Mouse (Mus musculus): ENCODE data around the gene Tmem91. TPM values are rescaled to one million over a fixed set of nuclear protein-coding genes. Genes with fewer than 3 reads are reported as not detected.

Gene Tmem91
- polyA plus RNA-seq, 1 experiment from 2014 or later = 2.5 TPM

- H3K36me3 ChIP-seq (ENCODE audit: control insufficient read depth, insufficient read depth, low read length) = peaks cover 46% of the 10 kb centered on the region
- no peak overlapping the region for H3K27ac ChIP-seq (ENCODE audit: low read depth, low read length)
- H3K4me2 ChIP-seq (replicated peaks; ENCODE audit: low read depth, low read length) = no peak overlapping the region
- H3K9ac ChIP-seq (ENCODE audit: low read depth, low read length) = no peak overlapping the region
- H3K4me3 ChIP-seq (ENCODE audit: low read length) = no peak overlapping the region
- 92% methylated on average over 5 of the region's 5 CpGs for WGBS
- 0 out of 2 replicates have a peak, but pooled peaks cover 9% of the 10 kb centered on the region for H3K4me1 ChIP-seq (ENCODE audit: control insufficient read depth, insufficient read depth, low read length)
- ATAC-seq (ENCODE audit: low FRiP score, low TSS enrichment) = no peak
- H3K9me3 ChIP-seq (ENCODE audit: control insufficient read depth, low read length) = no peaks in the 10 kb centered on the region
- no peaks in the 10 kb centered on the region for H3K27me3 ChIP-seq (ENCODE audit: control insufficient read depth, insufficient read depth, low read length)
Measured at GRCm38 (mm10) chr7:25632679-25633078, 42.3 kb downstream of the Tmem91 start.

GRCm38 (mm10) chr7:25628323-25628620 is 46.7 kb downstream of the Tmem91 start:
- Histone ChIP-seq H3K27ac (ENCODE audit: low read depth, low read length) (peak overlapping the region; percentile 59; the same call in 1 of the 2 replicates), H3K9me3 (ENCODE audit: control insufficient read depth, low read length) (no peaks in the 10 kb centered on the region), H3K9ac (ENCODE audit: low read depth, low read length) (peak overlapping the region; percentile 64; the same call in 1 of the 2 replicates), H3K4me1 (ENCODE audit: control insufficient read depth, insufficient read depth, low read length) (peaks cover 20% of the 10 kb centered on the region; the same call in 1 of the 2 replicates), H3K4me3 (ENCODE audit: low read length) (peak overlapping the region; percentile 43), H3K4me2 (replicated peaks; ENCODE audit: low read depth, low read length) (peak overlapping the region; percentile 70), H3K36me3 (ENCODE audit: control insufficient read depth, insufficient read depth, low read length) (peaks cover 52% of the 10 kb centered on the region), H3K27me3 (ENCODE audit: control insufficient read depth, insufficient read depth, low read length) (no peaks in the 10 kb centered on the region)
- no peak for ATAC-seq (ENCODE audit: low FRiP score, low TSS enrichment)
- 57% methylated on average over 8 of the region's 8 CpGs for WGBS

- H3K27ac ChIP-seq (ENCODE audit: low read depth, low read length) = peak overlapping the region; percentile 59; the same call in 1 of the 2 replicates
- no peaks in the 10 kb centered on the region for H3K9me3 ChIP-seq (ENCODE audit: control insufficient read depth, low read length)
- peak overlapping the region; percentile 64 for H3K9ac ChIP-seq (ENCODE audit: low read depth, low read length)
- ATAC-seq (ENCODE audit: low FRiP score, low TSS enrichment) = peak; percentile 89
- H3K4me3 ChIP-seq (ENCODE audit: low read length) = peak overlapping the region; percentile 43
- H3K27me3 ChIP-seq (ENCODE audit: control insufficient read depth, insufficient read depth, low read length) = no peaks in the 10 kb centered on the region
- peaks cover 20% of the 10 kb centered on the region; the same call in 1 of the 2 replicates for H3K4me1 ChIP-seq (ENCODE audit: control insufficient read depth, insufficient read depth, low read length)
- H3K36me3 ChIP-seq (ENCODE audit: control insufficient read depth, insufficient read depth, low read length) = peaks cover 53% of the 10 kb centered on the region
- H3K4me2 ChIP-seq (replicated peaks; ENCODE audit: low read depth, low read length) = peak overlapping the region; percentile 70
- 14% methylated on average over 37 of the region's 38 CpGs for WGBS
Measured at GRCm38 (mm10) chr7:25627431-25628322, 47.3 kb downstream of the Tmem91 start.

GRCm38 (mm10) chr7:25626509-25627430 is 48.2 kb downstream of the Tmem91 start, which contains the start of gene B3gnt8:
B3gnt8 (plus strand) TSS chr7:25626654.
- WGBS = 12% methylated on average over 29 of the region's 29 CpGs
- peaks cover 56% of the 10 kb centered on the region for H3K36me3 ChIP-seq (ENCODE audit: control insufficient read depth, insufficient read depth, low read length)

GRCm38 (mm10) chr7:25625594-25626250 is 49.2 kb downstream of the Tmem91 start:
- Histone ChIP-seq H3K9me3 (ENCODE audit: control insufficient read depth, low read length) (no peaks in the 10 kb centered on the region), H3K36me3 (ENCODE audit: control insufficient read depth, insufficient read depth, low read length) (peaks cover 56% of the 10 kb centered on the region), H3K4me2 (replicated peaks; ENCODE audit: low read depth, low read length) (no peak overlapping the region), H3K27me3 (ENCODE audit: control insufficient read depth, insufficient read depth, low read length) (no peaks in the 10 kb centered on the region), H3K4me1 (ENCODE audit: control insufficient read depth, insufficient read depth, low read length) (peaks cover 20% of the 10 kb centered on the region; the same call in 1 of the 2 replicates), H3K4me3 (ENCODE audit: low read length) (no peak overlapping the region), H3K9ac (ENCODE audit: low read depth, low read length) (no peak overlapping the region), H3K27ac (ENCODE audit: low read depth, low read length) (peak overlapping the region; percentile 59; the same call in 1 of the 2 replicates)
- 81% methylated on average over 10 of the region's 10 CpGs for WGBS
- no peak for ATAC-seq (ENCODE audit: low FRiP score, low TSS enrichment)

More at GRCm38 (mm10) chr7:25626509-25627430, 48.2 kb downstream of the Tmem91 start, which contains the start of gene B3gnt8:
- H3K4me1 ChIP-seq (ENCODE audit: control insufficient read depth, insufficient read depth, low read length) = peaks cover 20% of the 10 kb centered on the region; the same call in 1 of the 2 replicates
- peak within 1 kb of the TSS; percentile 70 for H3K4me2 ChIP-seq (replicated peaks; ENCODE audit: low read depth, low read length)
- H3K9me3 ChIP-seq (ENCODE audit: control insufficient read depth, low read length) = no peaks in the 10 kb centered on the region
- peak; percentile 45 for ATAC-seq (ENCODE audit: low FRiP score, low TSS enrichment)
- H3K4me3 ChIP-seq (ENCODE audit: low read length) = peak within 1 kb of the TSS; percentile 43
- peak within 1 kb of the TSS; percentile 59; the same call in 1 of the 2 replicates for H3K27ac ChIP-seq (ENCODE audit: low read depth, low read length)
- H3K9ac ChIP-seq (ENCODE audit: low read depth, low read length) = peak within 1 kb of the TSS; percentile 64
- H3K27me3 ChIP-seq (ENCODE audit: control insufficient read depth, insufficient read depth, low read length) = no peaks in the 10 kb centered on the region

GRCm38 (mm10) chr7:25624851-25625250 is 50.1 kb downstream of the Tmem91 start:
- ATAC-seq (ENCODE audit: low FRiP score, low TSS enrichment) = no peak
- H3K36me3 ChIP-seq (ENCODE audit: control insufficient read depth, insufficient read depth, low read length) = peaks cover 47% of the 10 kb centered on the region
- no peak overlapping the region for H3K27ac ChIP-seq (ENCODE audit: low read depth, low read length)
- no peaks in the 10 kb centered on the region for H3K27me3 ChIP-seq (ENCODE audit: control insufficient read depth, insufficient read depth, low read length)
- H3K4me3 ChIP-seq (ENCODE audit: low read length) = no peak overlapping the region
- H3K4me1 ChIP-seq (ENCODE audit: control insufficient read depth, insufficient read depth, low read length) = peaks cover 25% of the 10 kb centered on the region
- H3K4me2 ChIP-seq (replicated peaks; ENCODE audit: low read depth, low read length) = no peak overlapping the region
- H3K9me3 ChIP-seq (ENCODE audit: control insufficient read depth, low read length) = no peaks in the 10 kb centered on the region
- H3K9ac ChIP-seq (ENCODE audit: low read depth, low read length) = no peak overlapping the region
- 82% methylated on average over 5 of the region's 5 CpGs for WGBS

- no peak overlapping the region for H3K9ac ChIP-seq (ENCODE audit: low read depth, low read length)
- H3K4me2 ChIP-seq (replicated peaks; ENCODE audit: low read depth, low read length) = no peak overlapping the region
- peaks cover 39% of the 10 kb centered on the region for H3K36me3 ChIP-seq (ENCODE audit: control insufficient read depth, insufficient read depth, low read length)
- no peak overlapping the region for H3K4me3 ChIP-seq (ENCODE audit: low read length)
- H3K4me1 ChIP-seq (ENCODE audit: control insufficient read depth, insufficient read depth, low read length) = peaks cover 27% of the 10 kb centered on the region
- ATAC-seq (ENCODE audit: low FRiP score, low TSS enrichment) = no peak
- no peaks in the 10 kb centered on the region for H3K9me3 ChIP-seq (ENCODE audit: control insufficient read depth, low read length)
- H3K27ac ChIP-seq (ENCODE audit: low read depth, low read length) = no peak overlapping the region
- WGBS = 91% methylated on average over 11 of the region's 11 CpGs
- no peaks in the 10 kb centered on the region for H3K27me3 ChIP-seq (ENCODE audit: control insufficient read depth, insufficient read depth, low read length)
Measured at GRCm38 (mm10) chr7:25623857-25624370, 51.1 kb downstream of the Tmem91 start.

- H3K4me1 ChIP-seq (ENCODE audit: control insufficient read depth, insufficient read depth, low read length) = peaks cover 7% of the 10 kb centered on the region; the same call in 1 of the 2 replicates
- H3K9me3 ChIP-seq (ENCODE audit: control insufficient read depth, low read length) = no peaks in the 10 kb centered on the region
- no peak overlapping the region for H3K9ac ChIP-seq (ENCODE audit: low read depth, low read length)
- H3K4me2 ChIP-seq (replicated peaks; ENCODE audit: low read depth, low read length) = no peak overlapping the region
- peaks cover 36% of the 10 kb centered on the region for H3K36me3 ChIP-seq (ENCODE audit: control insufficient read depth, insufficient read depth, low read length)
- ATAC-seq (ENCODE audit: low FRiP score, low TSS enrichment) = no peak
- H3K27ac ChIP-seq (ENCODE audit: low read depth, low read length) = no peak overlapping the region
- no peak overlapping the region for H3K4me3 ChIP-seq (ENCODE audit: low read length)
- no peaks in the 10 kb centered on the region for H3K27me3 ChIP-seq (ENCODE audit: control insufficient read depth, insufficient read depth, low read length)
- WGBS = 93% methylated on average over 11 of the region's 11 CpGs
Measured at GRCm38 (mm10) chr7:25620751-25621150, 54.2 kb downstream of the Tmem91 start.
